ENCODE assay signal across 14 mouse cellular contexts in the genomic region with DNA sequence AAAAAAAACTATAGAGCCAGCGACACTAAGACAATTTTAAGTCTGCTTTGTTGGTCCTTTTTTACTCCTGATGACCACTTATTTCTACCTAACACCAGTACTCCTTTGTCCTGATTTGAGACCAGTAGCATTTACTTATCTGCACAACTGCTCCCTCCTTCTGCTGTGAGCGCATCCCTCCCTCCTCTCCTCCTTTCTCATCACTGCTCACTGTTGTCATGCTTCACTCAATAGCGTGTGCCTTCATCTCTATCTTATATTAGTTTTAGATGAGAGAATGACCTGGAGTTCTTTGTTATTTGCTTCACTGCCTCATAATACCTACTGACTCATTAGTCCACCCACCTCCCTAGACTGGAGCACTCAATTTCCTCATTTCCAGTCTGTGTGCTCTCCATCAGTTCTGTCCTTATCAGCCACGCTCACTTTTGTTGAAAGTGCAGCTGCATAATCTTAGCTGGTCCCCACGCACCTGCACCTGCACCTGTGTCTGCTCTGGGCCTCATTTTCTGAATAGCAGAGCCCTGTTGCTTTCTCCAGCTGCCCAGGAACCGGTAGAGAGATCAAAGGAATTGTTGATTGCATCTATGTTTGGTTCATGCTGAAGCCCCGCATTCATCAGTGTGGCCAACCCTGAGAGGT.
A peak's percentile ranks its signal among the peaks of the same experiment; 100 is the strongest.
DNase-seq lines count a peak whose midpoint lies in the region; ATAC-seq and TF ChIP-seq lines count a peak whose summit lies in the region.
"Had no signal": no experiment of that assay in that cellular context is flagged by ENCODE, and none has a peak within 500 bp of the region (broad histone marks: within the 10 kb centered on the region; RNA-seq: fewer than 3 reads in every experiment).

No protein-coding gene starts in this region.

- WGBS in forebrain, embryonic 13.5 days: 36% methylated on average over 7 of the region's 7 CpGs
- WGBS in forebrain, embryonic 15.5 days: 44% methylated on average over 7 of the region's 7 CpGs
- 51% methylated on average over 7 of the region's 7 CpGs for WGBS in hindbrain, postnatal 0 days
- WGBS in cerebellum, adult 2 months: 77% methylated on average over 7 of the region's 7 CpGs
- WGBS in neural tube, embryonic 15.5 days: 48% methylated on average over 7 of the region's 7 CpGs

- H3K4me1 ChIP-seq in forebrain, embryonic 13.5 days: peaks cover 21% of the 10 kb centered on the region
- H3K4me1 ChIP-seq in forebrain, embryonic 15.5 days: peaks cover 11% of the 10 kb centered on the region
- H3K4me1 ChIP-seq in hindbrain, postnatal 0 days (ENCODE audit: insufficient read depth, low read length): peaks cover 5% of the 10 kb centered on the region; the same call in 1 of the 2 replicates
- H3K4me1 ChIP-seq in cerebellum, adult 2 months (ENCODE audit: control insufficient read depth, insufficient read depth, low read length): peaks cover 10% of the 10 kb centered on the region
- H3K4me1 ChIP-seq in neural tube, embryonic 15.5 days: peaks cover 10% of the 10 kb centered on the region; the same call in 1 of the 2 replicates
- H3K4me1 ChIP-seq: embryonic facial prominence, embryonic 12.5 days; limb, embryonic 13.5 days had no signal

- no peak overlapping the region for H3K27ac ChIP-seq in forebrain, embryonic 13.5 days
- H3K27ac ChIP-seq in forebrain, embryonic 15.5 days (replicated peaks): no peak overlapping the region
- H3K27ac ChIP-seq in layer of hippocampus, adult 2 months: peak overlapping the region; percentile 18; the same call in 1 of the 2 replicates
- H3K27ac ChIP-seq in hindbrain, postnatal 0 days: no peak overlapping the region
- no peak overlapping the region for H3K27ac ChIP-seq in cerebellum, adult 2 months (ENCODE audit: insufficient read depth, low read length)
- no peak overlapping the region for H3K27ac ChIP-seq in neural tube, embryonic 15.5 days (replicated peaks)
- H3K27ac ChIP-seq: embryonic facial prominence, embryonic 12.5 days; heart, embryonic 15.5 days; kidney, postnatal 0 days; limb, embryonic 13.5 days had no signal

- ATAC-seq in forebrain, embryonic 13.5 days: 0 out of 2 replicates have a peak, but pooled peaks have one; percentile 36
- ATAC-seq in forebrain, embryonic 15.5 days (replicated peaks): no peak
- ATAC-seq in hindbrain, postnatal 0 days: 0 out of 2 replicates have a peak, but pooled peaks have one; percentile 35
- ATAC-seq in neural tube, embryonic 15.5 days (ENCODE audit: low FRiP score): no peak

- no peaks in the 10 kb centered on the region for H3K36me3 ChIP-seq in forebrain, embryonic 13.5 days (ENCODE audit: poor library complexity, severe bottlenecking)
- H3K36me3 ChIP-seq in forebrain, embryonic 15.5 days: no peaks in the 10 kb centered on the region
- H3K36me3 ChIP-seq in hindbrain, postnatal 0 days (ENCODE audit: insufficient read depth, low read length): no peaks in the 10 kb centered on the region
- no peaks in the 10 kb centered on the region for H3K36me3 ChIP-seq in neural tube, embryonic 15.5 days
- H3K36me3 ChIP-seq: embryonic facial prominence, embryonic 12.5 days; heart, embryonic 15.5 days had no signal

- no peak for DNase-seq in layer of hippocampus, adult 2 months (ENCODE audit: low spot score in 2 of 2)
- no peak for DNase-seq in layer of hippocampus, postnatal 14 days (ENCODE audit: low spot score in 2 of 2)
- DNase-seq in hindbrain, postnatal 0 days (ENCODE audit: low spot score): no peak
- peak; percentile 72 for DNase-seq in thymus, postnatal 14 days
- no peak for DNase-seq in cerebellum, adult 2 months
- DNase-seq: adrenal gland, postnatal 14 days; cerebellum, adult 11-12 months had no signal

- TF ChIP-seq CTCF in layer of hippocampus, adult 2 months (conservative IDR thresholded peaks at IDR 0.05): no peak
- TF ChIP-seq CTCF in hindbrain, postnatal 0 days (IDR thresholded peaks at IDR 0.05; ENCODE audit: low read depth): no peak
- TF ChIP-seq CTCF in cerebellum, adult 2 months (IDR thresholded peaks at IDR 0.05; ENCODE audit: borderline replicate concordance, insufficient read depth, low read depth, low read length): no peak

- no peak overlapping the region for H3K4me3 ChIP-seq in forebrain, embryonic 13.5 days
- no peak overlapping the region for H3K4me3 ChIP-seq in forebrain, embryonic 15.5 days
- no peak overlapping the region for H3K4me3 ChIP-seq in layer of hippocampus, adult 2 months
- H3K4me3 ChIP-seq in hindbrain, postnatal 0 days (ENCODE audit: low read length): no peak overlapping the region
- no peak overlapping the region for H3K4me3 ChIP-seq in cerebellum, adult 2 months (replicated peaks; ENCODE audit: insufficient read depth, low read depth, low read length)
- no peak overlapping the region for H3K4me3 ChIP-seq in neural tube, embryonic 15.5 days (replicated peaks)
- H3K4me3 ChIP-seq: embryonic facial prominence, embryonic 12.5 days; heart, embryonic 15.5 days; limb, embryonic 13.5 days had no signal

- H3K27me3 ChIP-seq in forebrain, embryonic 13.5 days: no peaks in the 10 kb centered on the region
- no peaks in the 10 kb centered on the region for H3K27me3 ChIP-seq in forebrain, embryonic 15.5 days
- H3K27me3 ChIP-seq in hindbrain, postnatal 0 days (ENCODE audit: insufficient read depth, low read length): no peaks in the 10 kb centered on the region
- H3K27me3 ChIP-seq in cerebellum, adult 2 months (ENCODE audit: control insufficient read depth, insufficient read depth, low read length): no peaks in the 10 kb centered on the region
- H3K27me3 ChIP-seq in neural tube, embryonic 15.5 days (replicated peaks): no peaks in the 10 kb centered on the region
- H3K27me3 ChIP-seq: embryonic facial prominence, embryonic 12.5 days; heart, embryonic 15.5 days; limb, embryonic 13.5 days had no signal

- H3K9me3 ChIP-seq in forebrain, embryonic 13.5 days (replicated peaks): no peaks in the 10 kb centered on the region
- no peaks in the 10 kb centered on the region for H3K9me3 ChIP-seq in forebrain, embryonic 15.5 days
- no peaks in the 10 kb centered on the region for H3K9me3 ChIP-seq in hindbrain, postnatal 0 days (ENCODE audit: low read length)
- no peaks in the 10 kb centered on the region for H3K9me3 ChIP-seq in neural tube, embryonic 15.5 days (replicated peaks)
- H3K9me3 ChIP-seq: embryonic facial prominence, embryonic 12.5 days; heart, embryonic 15.5 days; limb, embryonic 13.5 days had no signal

- no peak overlapping the region for H3K9ac ChIP-seq in forebrain, embryonic 13.5 days
- H3K9ac ChIP-seq in forebrain, embryonic 15.5 days (replicated peaks): no peak overlapping the region
- no peak overlapping the region for H3K9ac ChIP-seq in hindbrain, postnatal 0 days (replicated peaks; ENCODE audit: low read length)
- H3K9ac ChIP-seq in neural tube, embryonic 15.5 days (replicated peaks): no peak overlapping the region
- H3K9ac ChIP-seq: embryonic facial prominence, embryonic 12.5 days; heart, embryonic 15.5 days; limb, embryonic 13.5 days had no signal

- no peak overlapping the region for H3K4me2 ChIP-seq in forebrain, embryonic 13.5 days
- H3K4me2 ChIP-seq in forebrain, embryonic 15.5 days (replicated peaks): no peak overlapping the region
- H3K4me2 ChIP-seq in hindbrain, postnatal 0 days (ENCODE audit: low read depth, low read length): no peak overlapping the region
- H3K4me2 ChIP-seq in neural tube, embryonic 15.5 days: no peak overlapping the region
- H3K4me2 ChIP-seq: embryonic facial prominence, embryonic 12.5 days; heart, embryonic 15.5 days; limb, embryonic 13.5 days had no signal

- no peak for TF ChIP-seq POLR2A in cerebellum, adult 2 months (IDR thresholded peaks at IDR 0.05; ENCODE audit: borderline replicate concordance, insufficient read depth, low read length)

Comparison
In these comparisons a context has a peak if more than half of its experiments do, and no peak if none do; other contexts are left out.
1. ATAC-seq: peak in forebrain, embryonic 13.5 days (single experiment) and hindbrain, postnatal 0 days (single experiment); none in forebrain, embryonic 15.5 days (single experiment) and neural tube, embryonic 15.5 days (single experiment).